Mouse (Mus musculus): ENCODE results near the gene Zmynd10. TPM values are rescaled to one million over a fixed set of nuclear protein-coding genes. Genes with fewer than 3 reads are reported as not detected.

Zmynd10 gene
- polyA plus RNA-seq, 1 experiment from 2014 or later, result 1.6 TPM

GRCm38 (mm10) chr9:107600745-107601144 lies 53.6 kb downstream of the Zmynd10 start:
- WGBS, result 87% methylated on average over 12 of the region's 12 CpGs
- H3K27ac ChIP-seq (replicated peaks), result no peak overlapping the region
- H3K4me2 ChIP-seq, result no peak overlapping the region
- ATAC-seq (ENCODE audit: low FRiP score), result no peak
- peaks cover 13% of the 10 kb centered on the region for H3K4me1 ChIP-seq
- H3K27me3 ChIP-seq (replicated peaks), result no peaks in the 10 kb centered on the region
- H3K36me3 ChIP-seq, result no peaks in the 10 kb centered on the region
- H3K9ac ChIP-seq (replicated peaks), result no peak overlapping the region
- no peak overlapping the region for H3K4me3 ChIP-seq (replicated peaks)
- no peaks in the 10 kb centered on the region for H3K9me3 ChIP-seq (replicated peaks)

Other genes with a start within 250 kb of the Zmynd10 start
- 16.3 and 18.2 TPM in 2 replicates for gene Hemk1, start 208.9 kb upstream of the Zmynd10 start, polyA plus RNA-seq (2015; fragmentation: Nextera tagmentation; extraction: Ambion mirVana)
- gene 6430571L13Rik, start 206.7 kb upstream of the Zmynd10 start, polyA plus RNA-seq (2015; fragmentation: Nextera tagmentation; extraction: Ambion mirVana), result 7.8 and 9.1 TPM in 2 replicates
- 7.6 and 9.8 TPM in 2 replicates for gene Cacna2d2, start 147.7 kb upstream of the Zmynd10 start, polyA plus RNA-seq (2015; fragmentation: Nextera tagmentation; extraction: Ambion mirVana)
- 45.7 and 46.1 TPM in 2 replicates for gene Tmem115, start 13.4 kb upstream of the Zmynd10 start, polyA plus RNA-seq (2015; fragmentation: Nextera tagmentation; extraction: Ambion mirVana)
- 46.9 and 53.9 TPM in 2 replicates for gene Cyb561d2, start 5.1 kb upstream of the Zmynd10 start, polyA plus RNA-seq (2015; fragmentation: Nextera tagmentation; extraction: Ambion mirVana)
- 67.5 and 77.9 TPM in 2 replicates for gene Nprl2, start 5.1 kb upstream of the Zmynd10 start, polyA plus RNA-seq (2015; fragmentation: Nextera tagmentation; extraction: Ambion mirVana)
- gene Rassf1, start 4.3 kb downstream of the Zmynd10 start, polyA plus RNA-seq (2015; fragmentation: Nextera tagmentation; extraction: Ambion mirVana), result 41.2 and 46.1 TPM in 2 replicates
- gene Tusc2, start 16.0 kb downstream of the Zmynd10 start, polyA plus RNA-seq (2015; fragmentation: Nextera tagmentation; extraction: Ambion mirVana), result 112 and 125 TPM in 2 replicates
- 56.0 and 57.3 TPM in 2 replicates for gene Hyal2, start 20.6 kb downstream of the Zmynd10 start, polyA plus RNA-seq (2015; fragmentation: Nextera tagmentation; extraction: Ambion mirVana)
- gene Hyal1, start 29.6 kb downstream of the Zmynd10 start, polyA plus RNA-seq (2015; fragmentation: Nextera tagmentation; extraction: Ambion mirVana), result 8.5 and 11.0 TPM in 2 replicates
- 16.9 and 19.7 TPM in 2 replicates for gene Naa80, start 31.6 kb downstream of the Zmynd10 start, polyA plus RNA-seq (2015; fragmentation: Nextera tagmentation; extraction: Ambion mirVana)
- gene Hyal3, start 33.5 kb downstream of the Zmynd10 start, polyA plus RNA-seq (2015; fragmentation: Nextera tagmentation; extraction: Ambion mirVana), result 2.0 and 2.2 TPM in 2 replicates
- gene Ifrd2, start 40.3 kb downstream of the Zmynd10 start, polyA plus RNA-seq (2015; fragmentation: Nextera tagmentation; extraction: Ambion mirVana), result 14.4 and 25.2 TPM in 2 replicates
- gene Sema3b, start 61.9 kb downstream of the Zmynd10 start, polyA plus RNA-seq (2015; fragmentation: Nextera tagmentation; extraction: Ambion mirVana), result 6.6 and 9.7 TPM in 2 replicates
- gene Gnai2, start 88.1 kb downstream of the Zmynd10 start, polyA plus RNA-seq (2015; fragmentation: Nextera tagmentation; extraction: Ambion mirVana), result 262 and 325 TPM in 2 replicates
- 35.1 and 35.4 TPM in 2 replicates for gene Slc38a3, start 122.2 kb downstream of the Zmynd10 start, polyA plus RNA-seq (2015; fragmentation: Nextera tagmentation; extraction: Ambion mirVana)
- gene Gnat1, start 132.4 kb downstream of the Zmynd10 start, polyA plus RNA-seq (2015; fragmentation: Nextera tagmentation; extraction: Ambion mirVana), result 2.5 and 2.9 TPM in 2 replicates
- gene Sema3f, start 163.2 kb downstream of the Zmynd10 start, polyA plus RNA-seq (2015; fragmentation: Nextera tagmentation; extraction: Ambion mirVana), result 10.2 and 12.5 TPM in 2 replicates
- 229 and 230 TPM in 2 replicates for gene Rbm5, start 223.7 kb downstream of the Zmynd10 start, polyA plus RNA-seq (2015; fragmentation: Nextera tagmentation; extraction: Ambion mirVana)